Mouse (Mus musculus) ovary, postnatal 14 days (tissue): ENCODE data around the gene Chchd6.

Experiments used
- DNase-seq: peaks from one replicate; pipeline ENCODE4 v3.0.0; 2022; ENCODE audit warnings: low spot score

Chchd6 gene

GRCm38 (mm10) chr6:89510154-89510553 is 85.3 kb downstream of the Chchd6 start:
- DNase-seq = no peak

DNA sequence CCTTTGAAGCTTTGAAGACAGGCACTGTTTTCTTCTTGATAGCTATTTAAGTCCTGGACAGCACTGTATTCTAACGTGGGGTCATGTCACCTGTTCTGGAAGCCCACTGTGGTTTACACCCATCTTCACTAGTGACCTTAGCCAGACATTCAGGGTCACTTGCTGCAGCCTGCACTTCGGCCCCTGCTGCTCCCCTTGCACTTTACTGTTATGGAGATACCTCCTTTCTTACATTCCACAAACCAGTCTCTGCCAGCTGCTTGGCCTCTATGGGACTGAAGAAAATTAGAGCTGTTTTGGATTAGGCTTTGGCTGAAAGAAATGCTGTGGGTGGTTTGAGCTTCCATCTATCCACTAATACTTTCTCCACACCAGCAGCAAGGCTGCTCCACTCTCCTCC is 86.7 kb downstream of the Chchd6 start:
- no peak for DNase-seq

DNA sequence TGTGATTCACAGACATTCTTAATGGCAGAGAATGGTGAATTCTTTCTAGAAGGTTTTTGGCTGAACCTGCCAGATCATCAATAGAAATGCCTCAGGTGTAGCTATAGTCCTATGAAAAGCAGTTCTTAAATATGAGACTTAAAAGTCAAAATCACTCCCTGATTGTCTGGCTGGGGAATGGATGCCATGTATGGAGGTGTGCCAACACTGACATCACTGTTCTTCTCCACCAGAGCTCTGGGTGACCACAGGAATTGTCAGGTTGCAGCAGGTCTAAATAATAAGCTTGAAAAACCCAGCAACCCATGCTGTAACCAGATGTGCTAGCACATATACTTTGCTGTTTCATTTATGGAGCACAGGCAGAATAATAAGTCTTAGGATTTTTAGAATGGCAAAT is 87.2 kb downstream of the Chchd6 start:
- no peak for DNase-seq

DNA sequence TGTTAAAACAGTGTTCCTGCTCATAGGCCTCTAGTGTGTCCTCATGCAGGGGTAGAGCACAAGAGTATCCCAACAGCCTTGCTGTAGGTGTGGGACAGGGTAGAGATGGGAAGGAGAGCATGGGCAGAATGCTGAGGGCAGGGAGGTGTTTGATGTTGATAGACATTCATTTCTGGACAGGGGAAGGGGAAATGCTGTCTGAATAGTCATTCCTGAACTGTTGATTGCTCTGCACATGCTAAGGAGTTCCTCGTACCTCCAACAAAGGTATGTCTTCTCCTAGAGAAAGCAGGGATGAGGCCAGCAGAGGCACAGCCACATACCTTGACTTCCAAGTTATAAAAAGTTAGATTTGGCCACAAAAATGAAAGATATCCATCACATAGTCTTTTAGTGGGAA is 95.5 kb downstream of the Chchd6 start:
- no peak for DNase-seq

GRCm38 (mm10) chr6:89498764-89499516 is 96.5 kb downstream of the Chchd6 start:
- peak; percentile 8 for DNase-seq

- no peak for DNase-seq
Measured at GRCm38 (mm10) chr6:89496916-89497315, 98.5 kb downstream of the Chchd6 start.

DNA sequence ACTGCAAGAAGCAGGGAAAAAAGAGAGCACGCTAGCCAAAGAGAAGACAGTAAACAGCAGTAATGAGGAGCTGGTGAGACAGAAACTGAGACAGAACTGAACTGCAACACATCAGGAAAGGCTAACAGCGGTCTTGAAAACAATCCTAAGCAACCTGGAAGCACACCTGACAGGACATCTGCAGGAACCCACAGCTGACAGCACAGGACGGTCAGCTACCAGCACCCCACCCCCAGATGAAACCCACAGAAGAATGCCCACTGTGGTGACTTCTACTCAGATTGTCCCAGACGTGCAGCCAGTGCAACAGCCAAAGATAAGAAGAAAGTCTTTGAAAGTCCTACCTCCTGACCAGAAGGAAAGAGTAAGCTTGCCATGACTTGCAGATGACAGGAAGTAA is 103.1 kb downstream of the Chchd6 start:
- DNase-seq = no peak

DNA sequence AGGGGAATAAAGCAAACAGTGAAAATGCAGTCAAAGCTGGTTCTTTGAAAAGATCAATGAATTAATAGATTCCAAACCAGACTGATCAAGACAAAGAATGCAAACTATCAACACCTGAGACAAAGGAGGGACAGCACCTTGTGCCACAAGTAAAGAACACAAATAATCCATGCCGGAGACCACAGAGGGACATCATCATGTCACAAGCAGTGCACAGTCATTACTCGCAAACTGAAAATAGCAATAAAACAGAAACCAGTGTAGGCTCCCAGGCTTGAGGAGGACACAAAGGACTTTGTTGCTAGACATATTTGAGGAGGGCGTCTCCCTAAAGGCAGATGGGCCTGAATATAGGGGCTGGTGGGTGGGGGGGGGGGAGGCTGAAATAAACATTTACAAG is 105.1 kb downstream of the Chchd6 start:
- DNase-seq = no peak

DNA sequence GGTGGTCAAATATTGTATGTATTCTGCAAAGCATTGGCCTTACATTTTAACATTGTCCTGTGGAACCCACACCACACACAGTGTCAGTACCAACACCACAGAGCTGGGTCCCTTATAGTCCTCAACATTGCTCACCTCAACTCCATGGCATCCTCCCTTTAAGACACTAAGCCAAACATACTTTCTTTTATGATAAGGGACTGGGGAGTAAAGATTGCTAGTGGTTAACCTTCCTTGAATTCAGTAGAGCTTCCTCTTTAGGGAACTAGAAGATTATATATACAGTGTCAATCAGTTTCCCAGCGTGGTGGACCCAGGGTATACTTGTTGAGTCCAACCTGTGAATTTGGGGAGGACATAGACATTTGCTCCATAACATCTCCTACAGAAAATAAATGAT is 105.9 kb downstream of the Chchd6 start:
- no peak for DNase-seq

GRCm38 (mm10) chr6:89486055-89486454 is 109.4 kb downstream of the Chchd6 start:
- no peak for DNase-seq

- DNase-seq = no peak
Measured at GRCm38 (mm10) chr6:89481192-89481591, 114.3 kb downstream of the Chchd6 start.

GRCm38 (mm10) chr6:89467908-89468307 is 127.5 kb downstream of the Chchd6 start:
- no peak for DNase-seq

- DNase-seq = no peak
Measured at GRCm38 (mm10) chr6:89467290-89467689, 128.2 kb downstream of the Chchd6 start.

DNA sequence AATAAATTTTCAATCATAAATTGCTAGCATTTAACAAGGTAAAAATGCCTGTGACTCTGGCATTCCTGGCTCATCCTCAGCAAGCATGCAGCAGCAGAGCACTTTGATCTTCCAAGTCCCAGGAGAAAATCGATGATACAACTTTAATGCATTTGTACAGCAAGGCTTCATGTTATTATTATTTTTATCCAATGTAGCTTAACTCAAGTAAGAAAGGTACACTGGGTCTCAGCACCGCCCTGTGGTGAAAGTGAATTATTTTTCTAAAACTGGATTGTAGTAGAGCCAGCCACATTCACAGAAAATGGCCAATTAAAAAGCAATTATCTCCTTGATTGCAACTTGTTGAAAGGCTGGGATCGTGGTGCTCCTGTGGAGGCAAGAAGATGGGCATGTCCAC is 128.6 kb downstream of the Chchd6 start:
- no peak for DNase-seq

- no peak for DNase-seq
Measured at GRCm38 (mm10) chr6:89466053-89466708, 129.3 kb downstream of the Chchd6 start.

DNA sequence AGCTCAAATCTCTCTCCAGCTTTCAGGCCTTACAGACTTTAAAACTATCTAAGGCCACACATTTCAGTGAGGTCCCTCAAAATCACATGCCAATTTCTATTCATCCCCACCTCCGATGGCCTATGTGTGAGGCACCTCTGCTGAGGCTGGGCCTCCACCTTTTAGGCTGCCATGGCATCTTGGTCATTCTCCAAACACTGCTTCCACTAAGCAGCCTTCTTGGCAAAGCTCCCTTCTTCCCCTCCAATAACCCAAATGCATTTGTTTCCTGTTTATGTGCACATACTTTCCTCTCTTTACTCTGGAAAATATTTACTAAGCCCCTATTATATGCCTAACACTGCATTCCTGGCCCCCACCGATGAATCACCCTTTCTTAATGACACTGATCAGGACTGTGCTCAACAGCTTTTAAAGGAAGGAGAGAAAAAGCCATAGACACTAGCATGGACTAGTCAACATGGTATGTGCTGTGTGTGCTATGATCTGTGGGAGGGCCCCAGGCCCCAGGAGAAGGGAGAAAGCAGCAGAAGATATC is 133.2 kb downstream of the Chchd6 start:
- DNase-seq = no peak

DNA sequence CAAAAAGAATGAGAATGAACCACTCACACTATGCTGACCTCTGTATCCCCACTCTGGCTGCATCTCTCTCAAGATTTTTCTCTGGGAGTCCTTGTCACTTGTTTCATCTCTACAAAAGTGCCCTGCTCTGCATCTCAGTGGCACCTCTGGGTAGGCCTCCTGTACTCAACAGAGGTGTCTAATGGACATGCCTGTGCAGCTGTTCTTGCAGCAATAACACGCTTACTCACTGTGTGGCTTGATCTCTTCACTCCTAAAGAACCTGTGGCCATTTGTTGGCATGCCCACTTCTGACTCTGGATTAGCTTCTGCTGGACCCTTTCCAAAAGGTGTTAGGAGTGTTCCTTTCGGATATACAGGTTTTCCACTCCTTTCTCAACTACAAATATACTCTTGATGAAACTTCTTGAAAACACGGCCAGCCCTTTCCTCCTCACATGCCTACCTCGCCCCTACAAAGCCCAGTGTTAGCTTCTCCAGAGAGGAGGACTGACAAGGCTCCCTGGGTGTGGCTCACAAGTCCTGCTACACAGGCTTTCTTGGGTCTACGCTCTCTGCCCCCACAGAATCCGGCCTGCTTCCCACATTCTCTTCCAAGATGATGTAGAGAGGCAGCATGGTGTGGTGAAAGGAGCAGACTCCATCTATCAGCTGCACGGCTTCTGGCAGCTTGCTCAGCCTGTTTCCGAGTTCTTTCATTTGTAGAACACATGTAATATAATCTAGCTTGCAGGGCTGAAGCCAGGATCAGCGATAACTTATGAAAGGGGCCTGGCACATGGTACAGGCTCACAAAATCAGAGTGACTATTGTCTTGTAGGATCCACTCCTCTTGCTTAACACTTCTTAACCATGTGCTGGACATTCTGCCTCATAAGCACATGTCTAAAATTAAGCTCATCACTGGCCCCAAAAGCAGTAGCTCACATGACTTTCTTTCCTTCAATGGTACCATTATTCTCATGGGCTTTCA is 133.9 kb downstream of the Chchd6 start:
- DNase-seq = peak; percentile 21

DNA sequence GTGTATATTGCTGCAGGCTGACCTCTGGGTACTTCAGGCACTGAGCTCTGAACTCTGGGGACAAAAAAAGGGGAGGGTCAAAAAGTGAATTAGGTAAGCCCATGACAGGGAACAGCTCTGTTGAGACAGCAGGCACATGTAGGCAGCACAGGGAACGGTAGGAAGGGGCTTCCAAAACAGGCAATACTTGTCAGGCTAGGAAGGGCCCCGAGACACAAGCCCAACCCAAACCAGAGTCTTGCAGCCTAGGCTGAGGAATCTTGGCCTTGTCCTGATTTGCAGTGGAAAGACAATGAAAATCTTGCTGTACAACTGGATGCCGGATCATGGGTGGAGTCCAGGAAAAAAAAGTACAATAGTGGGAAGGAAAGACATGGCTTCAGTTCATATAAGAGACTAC is 135.8 kb downstream of the Chchd6 start:
- DNase-seq = no peak

DNA sequence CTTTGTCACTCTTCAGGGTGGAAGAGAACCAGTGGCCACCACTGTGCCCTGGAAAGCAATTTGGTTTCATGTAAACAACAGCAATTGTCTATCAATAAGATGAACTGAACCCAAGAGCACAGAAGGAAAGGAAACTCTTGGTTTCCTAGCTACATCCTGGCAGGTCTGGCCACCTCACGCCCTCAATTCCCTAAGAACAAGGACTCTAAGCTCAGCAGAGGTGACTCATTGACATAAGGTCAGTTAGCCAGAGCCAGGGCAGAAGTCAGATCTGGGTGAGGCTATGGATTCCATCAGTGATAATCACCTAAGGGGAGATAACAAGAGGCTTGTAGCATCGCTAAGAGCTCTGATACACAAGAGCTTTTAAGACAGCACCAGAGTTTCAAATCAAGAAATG is 137.9 kb downstream of the Chchd6 start:
- no peak for DNase-seq

DNA sequence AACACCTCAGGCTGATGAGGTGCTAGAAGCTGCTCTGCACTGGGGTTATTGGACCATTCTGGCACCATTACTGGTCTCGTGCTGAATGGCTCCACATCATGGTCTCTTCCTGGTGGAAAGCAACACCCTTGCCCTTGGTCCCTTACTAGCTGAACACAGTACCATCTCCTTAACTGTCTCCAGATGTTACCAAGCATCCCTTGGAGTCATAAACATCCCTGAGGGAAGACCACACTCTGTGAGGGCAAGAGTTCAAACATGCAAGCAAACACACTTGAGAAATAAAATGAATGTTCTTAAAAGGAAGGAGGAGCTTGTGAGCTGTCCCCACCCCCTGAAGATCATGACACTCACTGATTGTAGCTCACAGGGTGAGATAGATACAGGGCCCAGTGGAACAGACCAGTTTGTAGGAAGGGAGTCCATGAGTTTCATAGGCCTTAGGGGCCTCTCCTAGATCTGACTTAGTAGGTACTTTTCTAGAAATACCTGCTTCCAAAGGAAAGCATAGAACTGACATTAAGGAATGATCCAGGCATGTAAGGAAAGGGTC is 139.0 kb downstream of the Chchd6 start:
- DNase-seq = no peak

DNA sequence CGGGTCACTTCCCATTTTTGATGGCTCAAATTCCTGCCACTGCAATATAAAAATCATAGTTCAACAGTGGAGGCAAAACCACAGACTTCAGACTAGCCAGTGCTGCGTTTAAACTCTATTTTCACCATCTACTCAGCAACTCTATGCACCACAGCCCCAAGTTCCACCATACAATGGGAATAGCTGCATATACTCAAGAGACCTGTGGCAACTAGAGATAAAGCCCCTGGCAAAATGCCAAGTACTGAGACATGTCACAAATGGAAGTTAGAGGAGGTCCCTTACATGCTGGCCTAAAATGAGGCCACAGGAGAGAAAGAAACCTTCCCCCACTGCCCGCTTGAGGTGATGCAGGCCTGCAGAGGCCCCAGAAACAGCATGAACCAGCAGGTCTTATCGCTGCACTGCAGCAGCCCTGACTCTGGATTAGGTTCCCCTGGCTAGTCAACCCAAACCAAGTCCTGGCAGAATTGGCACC is 139.9 kb downstream of the Chchd6 start:
- DNase-seq = no peak

GRCm38 (mm10) chr6:89454437-89454836 is 141.0 kb downstream of the Chchd6 start:
- DNase-seq = no peak
